Mouse (Mus musculus): ENCODE results near the gene Thumpd1.
"Not testable (repeated sequence)": the region's sequence is repeated elsewhere in the genome, so short reads cannot be mapped to it uniquely, and the experiment has no call there.

The Thumpd1 gene

DNA sequence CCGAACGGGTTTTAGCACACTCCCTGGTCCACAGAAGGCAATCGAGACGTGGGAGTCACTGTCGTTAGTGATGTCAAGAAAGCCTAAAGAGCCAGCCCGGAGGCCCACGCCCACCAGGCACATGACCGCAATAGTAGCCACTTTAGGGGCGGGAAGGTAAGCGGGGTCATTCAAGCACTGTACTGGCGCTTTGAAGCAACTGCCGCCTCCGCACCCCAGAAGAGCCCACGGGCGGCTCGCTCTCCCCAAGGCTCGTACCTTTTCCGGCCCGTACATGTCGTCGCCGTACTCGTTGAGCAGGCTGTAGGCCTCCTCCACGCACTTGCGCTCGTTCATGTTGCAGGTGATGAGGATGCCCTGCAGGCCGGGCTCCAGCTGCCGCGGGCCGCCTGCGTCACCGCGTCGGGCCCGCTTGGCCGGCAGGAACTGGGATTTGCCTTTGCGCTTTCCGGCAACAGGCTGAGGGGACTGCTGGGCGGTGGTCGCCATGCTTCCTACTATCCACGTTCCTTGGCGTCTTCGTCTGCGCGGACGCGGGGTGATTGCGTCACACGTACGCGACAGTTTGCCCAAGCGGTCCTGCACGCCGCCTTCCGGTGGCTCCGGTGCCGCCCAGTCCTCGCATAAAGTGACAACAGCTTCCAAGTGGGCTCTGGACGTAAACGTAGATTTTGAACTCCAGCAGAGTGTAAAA is at the start of gene Thumpd1:
TSS of gene Thumpd1 (minus strand) at position 546 of the 694 bp plus-strand sequence.
- DNase-seq (ENCODE audit: low read depth, low spot score) = peak; percentile 88

DNA sequence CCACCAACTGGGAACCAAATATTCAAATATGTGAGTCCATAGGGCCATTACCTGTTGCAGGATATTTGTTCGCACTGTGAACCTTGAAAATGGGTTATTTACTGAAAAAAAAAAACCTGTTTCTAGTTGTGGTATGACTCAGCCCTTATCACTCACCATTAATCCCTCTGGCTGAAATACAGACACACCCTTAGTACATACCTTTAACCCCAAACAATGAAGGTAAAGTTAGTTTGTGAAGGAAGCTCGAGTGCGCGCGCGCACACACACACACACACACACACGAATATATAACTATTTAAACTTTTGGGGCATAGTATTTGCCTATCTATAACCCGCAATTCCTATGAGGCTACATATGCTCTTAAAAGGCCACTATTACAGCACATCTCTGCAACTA is 49.3 kb upstream of the Thumpd1 start:
- no peak for DNase-seq (ENCODE audit: low read depth, low spot score)

DNA sequence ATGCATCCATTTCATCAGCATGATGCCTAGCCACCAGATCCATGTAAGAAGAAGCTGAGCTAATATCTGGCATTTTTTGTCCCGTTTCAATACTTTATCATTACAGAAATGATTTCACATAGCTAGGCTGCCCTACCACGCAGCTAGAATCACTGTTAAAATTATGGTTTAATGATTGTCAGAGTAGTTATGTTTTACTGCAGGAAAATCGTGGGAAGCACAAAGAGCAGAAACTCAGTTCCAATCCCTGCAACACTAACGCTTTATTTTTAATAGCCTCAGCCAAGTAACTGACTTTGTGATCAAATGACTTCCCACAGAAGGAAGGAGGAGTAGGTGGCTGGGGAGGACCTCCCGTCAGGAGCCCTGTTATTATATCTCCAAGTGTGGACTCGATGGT is 46.4 kb upstream of the Thumpd1 start:
- no peak for DNase-seq (ENCODE audit: low read depth, low spot score)

DNA sequence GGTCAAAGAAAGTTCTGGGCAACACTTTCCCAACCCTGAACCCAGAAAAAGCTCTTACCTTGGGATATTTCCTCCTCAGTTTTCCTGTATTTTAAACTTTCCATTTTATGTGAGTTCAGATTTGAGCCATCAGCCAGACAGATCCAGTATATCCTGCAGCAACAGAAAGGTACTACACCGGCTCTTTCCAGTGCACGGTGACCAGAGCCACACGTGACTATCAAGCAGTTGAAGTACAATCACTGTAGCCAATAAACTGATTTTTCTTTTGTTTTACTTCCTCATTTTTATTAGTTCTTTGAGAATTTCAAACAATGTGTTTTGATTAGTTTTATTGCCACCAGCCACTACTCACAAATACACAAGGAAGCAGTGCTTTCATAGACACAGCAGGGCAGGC is 43.8 kb upstream of the Thumpd1 start:
- no peak for DNase-seq (ENCODE audit: low read depth, low spot score)

DNA sequence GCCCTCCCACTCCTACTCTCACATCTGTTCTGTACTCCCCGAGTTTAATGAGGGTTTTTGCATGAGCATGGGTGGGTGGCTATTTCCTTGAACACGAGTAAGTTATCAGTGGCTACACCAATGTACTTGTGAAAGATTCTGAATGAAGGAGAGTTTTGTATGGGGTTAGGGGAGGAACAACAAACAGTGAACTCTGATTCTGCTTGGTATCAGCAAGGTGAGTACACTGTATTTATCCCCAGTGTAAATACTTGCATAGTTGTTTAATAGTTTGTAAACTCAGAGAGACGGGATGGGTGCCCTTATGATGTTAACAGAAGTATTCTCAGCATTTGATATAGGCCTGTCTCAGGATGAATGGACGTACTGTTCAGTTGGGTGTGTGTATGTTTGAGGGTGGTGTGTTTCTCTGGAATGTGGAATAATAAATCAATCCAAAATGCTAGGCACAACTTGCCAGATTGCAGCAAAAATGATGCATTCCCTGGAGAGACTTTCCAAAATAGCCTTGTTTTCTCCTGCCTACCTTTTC is 41.6 kb upstream of the Thumpd1 start:
- DNase-seq (ENCODE audit: low read depth, low spot score) = no peak

DNA sequence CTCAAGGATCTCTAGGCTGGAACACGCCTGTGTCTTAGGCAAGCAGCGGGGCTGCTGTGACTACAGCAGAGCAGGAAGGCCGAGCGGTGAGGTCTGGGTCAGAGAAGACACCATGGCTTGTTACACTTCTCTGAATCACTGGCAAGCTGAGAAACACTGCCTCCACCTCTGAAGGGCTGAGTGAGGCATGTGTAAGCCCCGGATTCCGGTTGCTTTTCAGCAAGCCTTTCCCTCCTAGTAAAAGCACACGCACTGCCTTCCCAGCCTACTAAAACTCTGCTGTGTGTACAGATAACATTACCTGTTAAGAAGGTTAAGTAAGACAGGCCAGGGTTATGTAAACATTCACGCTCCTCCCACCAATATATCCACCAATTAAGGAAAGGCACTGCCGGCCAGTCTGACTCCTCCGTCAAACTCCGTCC is 39.9 kb upstream of the Thumpd1 start, which contains the start of gene Acsm3:
TSS of gene Acsm3 (plus strand) at position 397 of the 425 bp plus-strand sequence.
- no peak for DNase-seq (ENCODE audit: low read depth, low spot score)

DNA sequence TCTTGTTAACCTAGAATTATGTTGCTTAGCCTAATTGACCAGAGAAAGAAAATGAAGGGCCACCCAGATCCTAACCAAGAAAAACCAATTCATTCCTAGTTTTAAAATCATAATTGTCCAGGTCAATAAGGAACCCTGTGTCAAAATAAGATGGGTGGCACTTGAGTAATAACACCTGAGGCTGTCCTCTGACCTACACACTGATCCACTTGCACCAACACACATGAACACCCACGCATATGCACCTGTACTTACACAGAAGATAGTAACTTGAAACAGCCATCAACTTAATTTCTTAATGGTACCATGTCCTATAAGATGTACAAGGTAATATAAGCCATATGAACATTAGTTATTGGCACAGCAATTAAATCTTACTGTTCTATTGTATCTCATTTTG is 33.1 kb upstream of the Thumpd1 start:
- no peak for DNase-seq (ENCODE audit: low read depth, low spot score)

DNA sequence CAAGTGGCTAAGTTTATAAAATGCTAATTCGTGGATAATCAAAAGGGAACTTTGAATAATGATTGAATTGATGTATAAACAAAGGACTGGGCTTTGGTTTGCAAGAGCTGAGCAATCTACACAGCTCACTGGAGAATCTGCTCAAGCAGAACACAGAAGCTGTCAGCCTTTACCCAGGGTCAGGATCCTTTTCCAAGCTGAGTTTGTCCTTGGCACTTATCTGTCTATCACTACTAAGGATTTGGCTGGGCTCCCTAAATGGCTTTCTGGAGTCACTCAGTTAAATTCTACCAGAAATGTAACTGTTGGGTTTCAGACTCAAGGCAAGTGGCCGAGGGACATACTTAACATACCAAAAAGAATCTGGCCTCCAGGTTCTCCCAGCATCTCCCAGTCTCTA is 29.3 kb upstream of the Thumpd1 start:
- DNase-seq (ENCODE audit: low read depth, low spot score) = no peak

DNA sequence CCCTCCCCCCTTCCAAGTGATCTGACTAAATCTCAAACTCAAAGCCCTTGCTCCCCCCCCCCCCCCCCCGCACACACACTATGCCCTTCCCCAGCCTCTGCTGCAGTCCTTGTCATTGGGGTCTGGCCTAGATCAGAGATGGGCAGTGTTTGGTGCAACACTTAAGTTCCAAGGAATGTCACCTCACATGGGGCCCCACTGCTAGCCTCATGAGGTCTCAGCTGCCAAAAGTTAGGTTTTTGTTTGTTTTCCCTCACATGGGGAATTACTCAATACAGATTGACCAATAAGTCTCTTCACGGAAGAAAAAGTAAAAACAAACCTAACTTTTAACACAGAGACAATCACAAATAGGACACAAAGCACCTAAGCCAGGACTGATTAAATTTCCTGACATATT is 28.2 kb upstream of the Thumpd1 start:
- no peak for DNase-seq (ENCODE audit: low read depth, low spot score)

DNA sequence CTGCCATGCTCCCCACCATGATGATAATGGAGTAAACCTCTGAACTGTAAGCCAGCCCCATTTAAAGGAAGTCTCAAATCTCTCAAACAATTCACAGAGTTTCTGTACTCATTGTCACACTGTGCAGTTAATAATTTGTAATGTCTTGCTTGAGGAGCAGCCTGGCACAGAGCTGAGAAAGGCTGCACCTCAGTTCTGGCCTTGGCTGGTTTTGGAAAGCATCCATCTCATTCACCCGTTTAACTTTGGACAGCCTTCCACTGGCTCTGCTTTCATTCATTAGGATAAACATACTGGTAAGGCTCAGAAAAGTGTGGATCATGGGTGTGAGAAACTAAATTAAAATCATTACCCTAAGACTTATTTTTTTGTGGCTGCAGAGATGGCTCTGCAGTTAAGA is 25.3 kb upstream of the Thumpd1 start:
- no peak for DNase-seq (ENCODE audit: low read depth, low spot score)

DNA sequence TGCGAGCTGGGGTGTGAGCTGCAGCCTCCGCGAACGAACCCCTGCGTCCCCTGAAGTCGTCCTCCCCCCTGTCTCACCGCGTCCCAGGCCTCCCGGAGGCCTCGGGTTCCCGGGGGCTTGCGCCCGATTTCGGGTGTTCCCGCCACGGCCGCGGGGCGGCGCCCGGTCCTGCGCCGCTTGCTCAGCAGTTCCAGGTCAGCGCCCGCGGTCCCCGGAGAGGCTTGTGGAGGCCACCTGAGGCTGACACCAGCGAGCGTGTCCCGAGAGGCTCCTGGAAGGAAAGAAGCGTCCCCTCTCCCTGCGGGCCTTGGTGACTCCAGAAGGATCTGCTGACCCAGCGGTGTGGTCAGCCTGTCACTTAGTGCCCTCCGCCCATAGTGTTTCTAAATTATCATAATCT is 23.7 kb upstream of the Thumpd1 start:
- no peak for DNase-seq (ENCODE audit: low read depth, low spot score)

DNA sequence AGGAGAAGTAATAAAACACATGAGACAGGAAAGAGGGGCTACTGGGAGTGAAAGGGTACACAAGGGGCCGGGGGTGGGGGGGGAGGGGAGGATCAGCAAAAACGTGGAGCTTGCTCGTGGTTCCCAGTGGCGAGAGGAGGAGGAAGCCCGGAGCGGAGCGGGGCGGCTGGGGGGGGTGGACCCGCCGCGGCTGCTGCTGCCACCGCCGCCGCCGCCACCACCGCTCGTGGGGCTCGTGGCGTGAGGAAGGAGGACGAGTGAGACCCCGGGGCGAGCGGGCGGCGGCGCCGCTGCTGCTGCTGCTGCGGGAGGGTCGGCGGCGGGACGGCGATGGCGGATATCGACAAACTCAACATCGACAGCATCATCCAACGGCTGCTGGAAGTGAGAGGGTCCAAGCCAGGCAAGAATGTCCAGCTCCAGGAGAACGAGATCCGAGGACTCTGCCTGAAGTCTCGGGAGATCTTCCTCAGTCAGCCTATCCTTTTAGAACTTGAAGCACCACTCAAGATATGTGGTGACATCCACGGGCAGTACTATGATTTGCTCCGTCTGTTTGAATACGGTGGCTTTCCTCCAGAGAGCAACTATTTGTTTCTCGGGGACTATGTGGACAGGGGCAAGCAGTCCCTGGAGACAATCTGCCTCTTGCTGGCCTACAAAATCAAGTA is 19.3 kb upstream of the Thumpd1 start:
- not testable (repeated sequence) for DNase-seq (ENCODE audit: low read depth, low spot score)

DNA sequence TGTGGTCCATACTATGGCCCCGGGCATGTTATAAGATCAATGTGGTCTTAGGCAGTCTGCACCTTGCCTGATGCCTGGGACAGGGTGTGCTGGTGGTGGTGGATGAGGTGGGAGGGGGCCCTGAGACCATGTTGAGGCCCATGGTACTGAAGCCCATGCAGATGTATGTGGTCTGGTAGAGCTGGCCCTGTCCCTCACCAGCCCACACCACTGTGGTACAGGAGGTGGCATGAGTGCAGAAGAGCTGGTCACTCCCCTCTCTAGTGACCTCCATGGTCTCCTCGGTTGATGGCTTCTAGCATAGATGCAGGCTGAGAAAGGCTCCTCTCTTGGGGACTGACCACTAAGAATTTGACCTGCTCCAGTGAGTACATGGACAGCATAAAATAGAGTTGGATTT is 18.3 kb upstream of the Thumpd1 start:
- DNase-seq (ENCODE audit: low read depth, low spot score) = no peak

DNA sequence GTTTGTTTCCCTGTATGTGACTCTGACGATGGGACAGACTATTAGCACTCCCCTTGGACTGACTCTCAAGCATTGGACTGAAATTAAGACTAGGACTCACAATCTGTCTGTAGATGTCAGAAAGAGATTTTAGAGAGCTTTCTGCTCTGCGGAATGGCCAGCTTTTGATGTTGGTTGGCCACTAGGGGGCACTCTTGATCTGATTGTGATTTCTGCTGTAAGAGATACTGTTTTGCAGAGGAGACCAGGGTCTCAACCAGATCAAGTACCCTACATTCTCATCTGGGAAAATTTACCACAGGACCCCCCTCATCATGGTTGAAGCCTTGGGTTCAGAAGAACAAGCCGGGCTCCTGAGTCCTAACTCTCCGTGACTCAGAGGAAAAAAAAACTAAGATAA is 10.7 kb upstream of the Thumpd1 start:
- DNase-seq (ENCODE audit: low read depth, low spot score) = not testable (repeated sequence)

DNA sequence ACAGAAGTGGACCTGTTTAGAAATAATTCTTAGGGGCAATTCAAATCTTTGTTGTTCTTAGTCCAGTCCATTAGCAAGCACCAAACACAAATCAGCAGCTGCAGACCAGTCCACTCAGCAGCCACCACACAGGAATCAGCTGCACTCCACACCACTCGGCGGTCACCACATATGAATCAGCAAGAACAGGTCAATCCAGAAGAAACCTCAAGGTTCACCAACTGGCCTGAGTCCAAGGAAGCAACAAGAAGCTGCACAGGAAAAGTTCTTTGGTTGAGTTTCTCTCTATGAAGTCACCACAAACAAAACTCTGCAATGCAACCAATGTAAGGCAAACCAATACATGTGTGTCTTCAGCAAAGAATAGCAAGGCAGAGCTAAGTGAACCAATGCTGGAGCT is 7.0 kb upstream of the Thumpd1 start:
- no peak for DNase-seq (ENCODE audit: low read depth, low spot score)

DNA sequence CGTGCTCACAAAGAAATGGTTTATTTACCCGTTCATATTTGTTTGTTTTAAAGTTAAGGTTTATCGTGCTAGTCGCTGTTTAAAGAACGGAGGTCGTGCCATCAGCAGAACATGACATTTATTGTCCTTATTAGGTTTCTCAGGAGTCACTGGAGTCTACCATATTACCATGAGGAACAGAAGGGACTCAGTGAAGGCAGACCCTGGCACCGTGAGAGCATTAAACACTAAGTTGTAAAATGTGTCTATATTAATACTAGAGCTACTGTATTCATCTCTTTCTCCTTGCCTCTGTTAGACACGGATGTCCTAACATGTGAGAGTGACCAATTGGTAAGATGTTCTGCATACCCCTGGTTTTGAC is 331 bp upstream of the Thumpd1 start:
- no peak for DNase-seq (ENCODE audit: low read depth, low spot score)

DNA sequence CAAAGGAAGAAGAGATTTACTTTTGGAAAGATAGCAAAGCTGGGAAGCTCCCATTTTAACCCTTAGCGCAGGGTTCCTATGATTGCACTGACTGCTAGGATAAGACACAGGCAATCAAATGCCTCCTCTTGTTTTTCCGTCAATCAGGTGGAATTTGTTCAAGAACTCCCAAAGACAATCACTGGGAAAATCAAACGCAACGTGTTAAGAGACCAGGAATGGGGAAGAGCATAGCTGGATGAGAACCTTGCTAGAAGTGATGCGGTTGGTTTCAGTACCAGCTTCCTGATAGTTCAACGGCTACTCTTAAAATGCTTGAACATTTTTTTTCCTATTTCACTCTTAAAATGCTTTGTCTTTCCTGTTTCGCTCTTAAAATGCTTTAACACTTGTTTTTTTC is 6.5 kb downstream of the Thumpd1 start:
- no peak for DNase-seq (ENCODE audit: low read depth, low spot score)

DNA sequence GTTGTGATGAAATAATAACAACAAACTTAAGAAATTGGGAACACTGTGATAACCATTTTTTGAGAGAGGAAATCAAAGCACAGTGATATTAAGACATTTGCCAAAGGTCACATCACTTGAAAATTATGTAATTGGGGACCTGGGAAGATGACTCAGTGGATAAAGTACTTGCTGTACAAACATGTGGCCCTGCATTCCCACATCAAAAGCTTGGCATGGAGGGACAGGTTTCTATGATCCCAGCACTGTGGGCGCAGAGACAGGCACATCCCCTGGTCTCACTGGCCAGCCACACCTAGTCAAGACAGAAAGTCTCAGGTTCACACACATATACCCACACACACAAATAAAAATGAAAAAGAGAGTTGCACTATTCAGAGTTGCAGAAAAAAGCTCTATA is 25.7 kb downstream of the Thumpd1 start:
- peak; percentile 4 for DNase-seq (ENCODE audit: low read depth, low spot score)

DNA sequence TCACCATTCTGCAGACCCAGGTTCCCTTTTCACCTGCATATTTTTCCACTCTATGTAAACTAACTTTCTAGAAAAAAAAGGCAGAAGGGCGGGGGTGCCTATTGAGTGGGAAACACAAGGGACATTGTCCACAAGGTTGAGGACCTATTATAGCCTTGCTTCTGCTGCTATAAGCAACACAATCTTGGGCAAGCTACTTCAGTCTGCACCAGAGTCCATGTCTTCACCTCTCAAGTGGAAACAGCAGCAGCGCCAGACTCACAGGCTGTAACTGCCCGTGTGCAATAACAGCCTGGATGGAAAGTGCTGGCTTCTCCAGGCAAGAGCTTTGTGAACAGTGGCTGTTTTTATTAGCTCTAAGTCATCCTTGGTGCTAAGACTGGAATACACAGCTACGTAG is 28.3 kb downstream of the Thumpd1 start:
- DNase-seq (ENCODE audit: low read depth, low spot score) = no peak

DNA sequence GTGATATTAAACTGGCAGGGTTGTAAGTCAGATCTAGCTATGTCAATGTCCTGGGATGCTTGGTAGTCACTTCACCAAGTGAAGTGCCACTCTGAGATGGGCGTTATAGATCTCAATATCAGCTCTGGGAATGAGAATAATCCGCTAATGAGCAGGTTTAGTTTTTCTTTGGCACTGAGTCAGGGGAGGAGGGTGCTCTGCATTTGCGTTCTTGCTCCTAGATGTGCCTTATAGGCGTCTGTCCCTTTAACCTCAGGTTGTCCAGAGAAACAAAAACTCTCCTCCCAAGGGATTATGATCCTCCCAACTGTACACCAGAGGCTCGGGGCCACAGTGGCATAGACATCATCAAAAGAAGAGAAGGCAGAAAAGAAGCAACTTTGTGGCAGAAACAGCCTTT is 30.9 kb downstream of the Thumpd1 start, which contains the start of gene Acsm4:
TSS of gene Acsm4 (plus strand) at position 301 of the 400 bp plus-strand sequence.
- no peak for DNase-seq (ENCODE audit: low read depth, low spot score)

DNA sequence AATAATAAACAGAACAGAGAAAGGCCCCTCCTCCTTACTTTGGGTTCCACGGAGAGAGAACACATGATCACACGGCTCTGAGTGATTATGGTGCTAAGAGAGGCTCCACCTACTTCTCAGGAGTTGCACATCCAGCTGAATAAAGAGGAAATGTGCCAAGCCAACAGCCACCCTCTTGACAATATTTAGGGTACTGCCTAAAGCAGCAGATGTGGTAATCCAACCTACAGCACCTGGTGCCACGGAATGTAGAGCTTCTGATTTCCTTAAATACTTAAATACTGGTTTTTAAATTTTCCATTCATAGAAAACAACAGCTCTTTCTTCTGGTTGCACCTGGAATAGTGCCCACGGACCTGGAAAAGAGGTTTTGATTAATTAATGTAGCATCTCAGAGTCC is 37.9 kb downstream of the Thumpd1 start:
- no peak for DNase-seq (ENCODE audit: low read depth, low spot score)

DNA sequence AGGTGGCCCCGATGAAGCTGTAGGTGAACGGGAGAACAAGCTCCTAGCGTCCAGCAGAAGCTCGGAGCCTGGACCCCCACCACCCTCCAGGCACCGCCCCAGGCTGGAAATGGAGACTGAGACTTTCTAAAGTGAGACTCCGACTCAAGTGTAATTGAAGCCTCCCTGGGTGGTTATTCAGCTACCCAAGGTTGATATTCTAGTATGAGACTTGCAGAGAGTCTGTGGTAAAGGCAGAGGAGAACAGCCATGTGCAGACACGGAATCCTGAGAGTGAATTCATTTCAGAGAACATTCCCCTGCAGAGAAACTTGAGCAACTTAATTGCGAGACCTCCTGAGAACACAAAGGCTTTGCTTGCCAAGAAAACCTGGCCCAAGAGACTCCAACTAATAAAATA is 40.5 kb downstream of the Thumpd1 start:
- DNase-seq (ENCODE audit: low read depth, low spot score) = no peak

DNA sequence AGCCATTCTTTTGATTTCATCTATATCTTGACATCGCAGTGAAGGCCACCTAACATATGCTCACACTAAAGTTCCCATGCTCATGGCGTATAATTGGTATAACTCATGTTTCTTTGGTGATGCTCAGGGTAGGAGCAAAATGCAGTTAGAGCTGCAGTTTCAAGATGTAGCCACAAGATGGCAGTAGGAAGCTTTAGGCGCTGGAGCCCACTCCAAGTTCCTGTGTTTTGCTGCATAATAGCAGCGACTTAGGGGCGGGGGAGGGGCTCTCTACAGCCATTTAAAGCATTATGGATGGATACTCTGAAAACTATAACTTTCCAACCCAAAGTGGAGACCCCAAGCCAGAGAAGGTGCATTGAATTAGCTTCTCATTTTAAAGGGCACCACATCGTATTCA is 47.1 kb downstream of the Thumpd1 start:
- DNase-seq (ENCODE audit: low read depth, low spot score) = peak; percentile 9

Data from skeletal muscle tissue, adult 2 months (tissue).